Mouse (Mus musculus) hindbrain, embryonic 11.5 days (tissue): ENCODE measurements around the gene Zfp322a. TPM values are rescaled to one million over a fixed set of nuclear protein-coding genes. Genes with fewer than 3 reads are reported as not detected.
"Not testable (repeated sequence)": the region's sequence is repeated elsewhere in the genome, so short reads cannot be mapped to it uniquely, and the experiment has no call there.

Experiments
- ATAC-seq: fragments of 200-750 bp; cut with Nextera tagmentation; 2 replicates; pipeline ENCODE4 v1.8.0; 2017; ENCODE audit warnings: mild to moderate bottlenecking, moderate TSS enrichment, moderate library complexity; ENCODE audit not compliant: low FRiP score
- DNase-seq: peaks from one replicate; pipeline ENCODE4 v3.0.0-alpha.2; 2015; ENCODE audit warnings: low spot score
- H3K27ac ChIP-seq: fragments of 300-500 bp; sonication (generic); 2 replicates; pipeline ENCODE4 v1.5.1; 2014; ENCODE audit warnings: mild to moderate bottlenecking, low read depth, low read length
- H3K27me3 ChIP-seq: fragments of 300-500 bp; sonication (generic); 2 replicates; pipeline ENCODE4 v1.6.1; 2014; ENCODE audit warnings: mild to moderate bottlenecking, low read length, moderate library complexity, mixed read lengths; ENCODE audit not compliant: control insufficient read depth, insufficient read depth
- H3K36me3 ChIP-seq: fragments of 300-500 bp; sonication (generic); 2 replicates; pipeline ENCODE4 v1.6.1; 2014; ENCODE audit warnings: mild to moderate bottlenecking, low read length, moderate library complexity, mixed read lengths; ENCODE audit not compliant: control insufficient read depth, insufficient read depth
- H3K4me1 ChIP-seq: fragments of 300-500 bp; sonication (generic); replicated peaks from 2 replicates; pipeline ENCODE4 v1.6.1; 2014; ENCODE audit warnings: low read length, mixed read lengths; ENCODE audit not compliant: control insufficient read depth, insufficient read depth
- H3K4me2 ChIP-seq: fragments of 300-500 bp; sonication (generic); replicated peaks from 2 replicates; pipeline ENCODE4 v1.6.1; 2014; ENCODE audit warnings: mild to moderate bottlenecking, low read depth, low read length
- H3K4me3 ChIP-seq: fragments of 300-500 bp; sonication (generic); 2 replicates; pipeline ENCODE4 v1.5.1; 2014; ENCODE audit warnings: low read depth, low read length
- H3K9ac ChIP-seq: fragments of 300-500 bp; sonication (generic); 2 replicates; pipeline ENCODE4 v1.6.1; 2014; ENCODE audit warnings: low read depth, low read length
- H3K9me3 ChIP-seq: fragments of 300-500 bp; sonication (generic); 2 replicates; pipeline ENCODE4 v1.6.1; 2016; ENCODE audit warnings: low read length; ENCODE audit not compliant: control insufficient read depth
- WGBS: fragments of 180-500 bp; shearing (Covaris S2); extraction: QIAGEN DNeasy Blood & Tissue Kit; methylation state at CpG from one replicate; pipeline ENCODE4 v1.1.7; 2014; 5-methylcytosine and 5-hydroxymethylcytosine counted together
- polyA plus RNA-seq: library from polyadenylated mRNA; unstranded; fragments of >200 nt; fragmentation: Nextera tagmentation; extraction: Ambion mirVana; gene quantifications from 2 replicates; pipeline ENCODE4 v1.2.1, GENCODE M21; 2014

Gene Zfp322a
- polyA plus RNA-seq, 1 experiment from 2014 or later = 65.6 TPM

- Histone ChIP-seq H3K27me3 (peaks cover 5% of the 10 kb centered on the region), H3K27ac (no peak overlapping the region), H3K36me3 (no peaks in the 10 kb centered on the region), H3K4me1 (no peaks in the 10 kb centered on the region), H3K9ac (no peak overlapping the region), H3K4me3 (peak overlapping the region; percentile 35; the same call in 1 of the 2 replicates), H3K4me2 (no peak overlapping the region), H3K9me3 (no peaks in the 10 kb centered on the region)
- DNase-seq (peak; percentile 14), ATAC-seq (0 out of 2 replicates have a peak, but pooled peaks have one; percentile 10)
- WGBS = 5% methylated on average over 24 of the region's 24 CpGs
These were observed 32.0 kb upstream of the Zfp322a start for GRCm38 (mm10) chr13:23400771-23401682.

- peak overlapping the region; percentile 73; the same call in 1 of the 2 replicates for H3K4me2 ChIP-seq
- peak; percentile 52 for DNase-seq
- not testable (repeated sequence) for H3K9me3 ChIP-seq, H3K36me3 ChIP-seq, H3K4me3 ChIP-seq, H3K9ac ChIP-seq, ATAC-seq, H3K27ac ChIP-seq, H3K4me1 ChIP-seq
- 9% methylated on average over 14 of the region's 14 CpGs for WGBS
- peaks cover 22% of the 10 kb centered on the region for H3K27me3 ChIP-seq
These were observed 27.9 kb upstream of the Zfp322a start for GRCm38 (mm10) chr13:23396913-23397312.

GRCm38 (mm10) chr13:23396246-23396703 is 27.3 kb upstream of the Zfp322a start:
- Histone ChIP-seq H3K4me2 (peak overlapping the region; percentile 73), H3K4me1 (no peaks in the 10 kb centered on the region), H3K9me3 (no peaks in the 10 kb centered on the region), H3K27me3 (peaks cover 22% of the 10 kb centered on the region), H3K9ac (peak overlapping the region; percentile 50; the same call in 1 of the 2 replicates), H3K4me3 (peak overlapping the region; percentile 35), H3K36me3 (no peaks in the 10 kb centered on the region), H3K27ac (no peak overlapping the region)
- ATAC-seq (peak; percentile 49), DNase-seq (peak; percentile 64)
- WGBS = under 1% methylated on average over 31 of the region's 31 CpGs

GRCm38 (mm10) chr13:23395301-23396245 is 26.6 kb upstream of the Zfp322a start:
- H3K36me3 ChIP-seq = no peaks in the 10 kb centered on the region
- H3K4me1 ChIP-seq = no peaks in the 10 kb centered on the region
- peak overlapping the region; percentile 73 for H3K4me2 ChIP-seq
- H3K9ac ChIP-seq = peak overlapping the region; percentile 50; the same call in 1 of the 2 replicates
- H3K27me3 ChIP-seq = peaks cover 22% of the 10 kb centered on the region
- ATAC-seq = no peak
- H3K4me3 ChIP-seq = peak overlapping the region; percentile 35
- DNase-seq = peak; percentile 70
- 4% methylated on average over 43 of the region's 43 CpGs for WGBS
- H3K9me3 ChIP-seq = no peaks in the 10 kb centered on the region
- H3K27ac ChIP-seq = no peak overlapping the region

- H3K36me3 ChIP-seq = no peaks in the 10 kb centered on the region
- WGBS = 89% methylated on average over 1 of the region's 1 CpGs
These were observed 18.5 kb upstream of the Zfp322a start for GRCm38 (mm10) chr13:23387548-23387947.

GRCm38 (mm10) chr13:23383127-23383526 is 14.1 kb upstream of the Zfp322a start:
- H3K9me3 ChIP-seq = no peaks in the 10 kb centered on the region
- WGBS = 67% methylated on average over 1 of the region's 1 CpGs
- H3K4me1 ChIP-seq = no peaks in the 10 kb centered on the region
- no peak for ATAC-seq
- no peak for DNase-seq
- no peaks in the 10 kb centered on the region for H3K36me3 ChIP-seq
- H3K9ac ChIP-seq = no peak overlapping the region
- H3K27ac ChIP-seq = no peak overlapping the region
- no peaks in the 10 kb centered on the region for H3K27me3 ChIP-seq
- H3K4me2 ChIP-seq = no peak overlapping the region
- no peak overlapping the region for H3K4me3 ChIP-seq

More at GRCm38 (mm10) chr13:23387548-23387947, 18.5 kb upstream of the Zfp322a start:
- no peak for DNase-seq
- H3K4me3 ChIP-seq = no peak overlapping the region
- H3K27ac ChIP-seq = no peak overlapping the region
- no peaks in the 10 kb centered on the region for H3K9me3 ChIP-seq
- no peak overlapping the region for H3K4me2 ChIP-seq
- ATAC-seq = no peak
- no peaks in the 10 kb centered on the region for H3K27me3 ChIP-seq
- no peak overlapping the region for H3K9ac ChIP-seq
- H3K4me1 ChIP-seq = no peaks in the 10 kb centered on the region

GRCm38 (mm10) chr13:23372433-23372832 is 3.4 kb upstream of the Zfp322a start:
- H3K9me3 ChIP-seq = no peaks in the 10 kb centered on the region
- DNase-seq (no peak), ATAC-seq (no peak)
- no peak overlapping the region for H3K27ac ChIP-seq
- 86% methylated on average over 1 of the region's 1 CpGs for WGBS
- no peaks in the 10 kb centered on the region for H3K4me1 ChIP-seq
- no peak overlapping the region for H3K4me2 ChIP-seq
- no peaks in the 10 kb centered on the region for H3K36me3 ChIP-seq
- no peak overlapping the region for H3K4me3 ChIP-seq
- no peaks in the 10 kb centered on the region for H3K27me3 ChIP-seq
- no peak overlapping the region for H3K9ac ChIP-seq

- Histone ChIP-seq H3K4me1 (no peaks in the 10 kb centered on the region), H3K4me2 (no peak overlapping the region), H3K9ac (no peak overlapping the region), H3K27ac (no peak overlapping the region), H3K9me3 (no peaks in the 10 kb centered on the region), H3K4me3 (peak overlapping the region; percentile 77; the same call in 1 of the 2 replicates), H3K27me3 (no peaks in the 10 kb centered on the region), H3K36me3 (no peaks in the 10 kb centered on the region)
- WGBS = 93% methylated on average over 4 of the region's 4 CpGs
- DNase-seq (no peak), ATAC-seq (no peak)
These were observed 1.1 kb upstream of the Zfp322a start for GRCm38 (mm10) chr13:23370075-23370474.
